Mouse (Mus musculus) small intestine, adult 2 months (tissue): ENCODE measurements around the gene Igsf9.

ENCODE experiments used
- CTCF ChIP-seq: fragments of 200-500 bp; IDR thresholded peaks from 2 replicates; pipeline ENCODE4 v1.5.1; 2012; ENCODE audit warnings: low read depth, mild to moderate bottlenecking, control low read depth, inconsistent platforms, low read length, moderate library complexity, mixed read lengths; ENCODE audit not compliant: insufficient replicate concordance, insufficient read length; ENCODE audit errors: extremely low read depth
- POLR2A ChIP-seq: fragments of 200-500 bp; IDR thresholded peaks from 2 replicates; pipeline ENCODE4 v1.6.1; 2012; ENCODE audit warnings: low read depth, mild to moderate bottlenecking, control low read depth, inconsistent platforms, low read length, moderate library complexity

- TF ChIP-seq POLR2A, result no peak
- no peak for TF ChIP-seq CTCF
These were observed 6.4 kb upstream of the Igsf9 start, which contains the start of gene Slamf9 for GRCm38 (mm10) chr1:172475054-172475741.
